Mouse (Mus musculus): ENCODE data around the gene Lrrc30.

Gene Lrrc30

GRCm38 (mm10) chr17:67632676-67633339, at the start of gene Lrrc30:
TSS of gene Lrrc30 (minus strand) at chr17:67632723.
- no peak for DNase-seq (ENCODE audit: low spot score in 2 of 2)

- DNase-seq (ENCODE audit: low spot score in 2 of 2) = no peak
Observed at GRCm38 (mm10) chr17:67681084-67681483, 48.6 kb upstream of the Lrrc30 start.

- DNase-seq (ENCODE audit: low spot score in 2 of 2) = no peak
Observed at GRCm38 (mm10) chr17:67678576-67678975, 46.1 kb upstream of the Lrrc30 start.

GRCm38 (mm10) chr17:67667981-67668380, 35.5 kb upstream of the Lrrc30 start:
- DNase-seq (ENCODE audit: low spot score in 2 of 2) = peak in 1 of 2 experiments; percentile 43

GRCm38 (mm10) chr17:67666981-67667380, 34.5 kb upstream of the Lrrc30 start:
- no peak for DNase-seq (ENCODE audit: low spot score in 2 of 2)

GRCm38 (mm10) chr17:67664299-67664698, 31.8 kb upstream of the Lrrc30 start:
- DNase-seq (ENCODE audit: low spot score in 2 of 2) = no peak

- peak; percentile 44 to 77 for DNase-seq (ENCODE audit: low spot score in 2 of 2)
Observed at GRCm38 (mm10) chr17:67651506-67651905, 19.0 kb upstream of the Lrrc30 start.

GRCm38 (mm10) chr17:67641627-67642026, 9.1 kb upstream of the Lrrc30 start:
- peak; percentile 50 to 65 for DNase-seq (ENCODE audit: low spot score in 2 of 2)

- DNase-seq (ENCODE audit: low spot score in 2 of 2) = peak; percentile 21 to 67
Observed at GRCm38 (mm10) chr17:67638119-67638810, 5.7 kb upstream of the Lrrc30 start.

- DNase-seq (ENCODE audit: low spot score in 2 of 2) = no peak
Observed at GRCm38 (mm10) chr17:67636951-67637350, 4.4 kb upstream of the Lrrc30 start.

- no peak for DNase-seq (ENCODE audit: low spot score in 2 of 2)
Observed at GRCm38 (mm10) chr17:67636304-67636703, 3.8 kb upstream of the Lrrc30 start.

GRCm38 (mm10) chr17:67629746-67630145, 2.8 kb downstream of the Lrrc30 start:
- DNase-seq (ENCODE audit: low spot score in 2 of 2) = no peak

- peak; percentile 79 to 82 for DNase-seq (ENCODE audit: low spot score in 2 of 2)
Observed at GRCm38 (mm10) chr17:67629211-67629657, 3.3 kb downstream of the Lrrc30 start.

GRCm38 (mm10) chr17:67628475-67628874, 4.0 kb downstream of the Lrrc30 start:
- DNase-seq (ENCODE audit: low spot score in 2 of 2) = no peak

- peak; percentile 67 to 79 for DNase-seq (ENCODE audit: low spot score in 2 of 2)
Observed at GRCm38 (mm10) chr17:67625431-67625830, 7.1 kb downstream of the Lrrc30 start.

GRCm38 (mm10) chr17:67619001-67619400, 13.5 kb downstream of the Lrrc30 start:
- no peak for DNase-seq (ENCODE audit: low spot score in 2 of 2)

GRCm38 (mm10) chr17:67614381-67614780, 18.1 kb downstream of the Lrrc30 start:
- no peak for DNase-seq (ENCODE audit: low spot score in 2 of 2)

GRCm38 (mm10) chr17:67612576-67612975, 19.9 kb downstream of the Lrrc30 start:
- no peak for DNase-seq (ENCODE audit: low spot score in 2 of 2)

GRCm38 (mm10) chr17:67612151-67612550, 20.4 kb downstream of the Lrrc30 start:
- DNase-seq (ENCODE audit: low spot score in 2 of 2) = no peak

GRCm38 (mm10) chr17:67604446-67604845, 28.1 kb downstream of the Lrrc30 start:
- DNase-seq (ENCODE audit: low spot score in 2 of 2) = no peak

GRCm38 (mm10) chr17:67602556-67602955, 30.0 kb downstream of the Lrrc30 start:
- DNase-seq (ENCODE audit: low spot score in 2 of 2) = peak; percentile 24 to 47

GRCm38 (mm10) chr17:67584937-67585579, 47.5 kb downstream of the Lrrc30 start:
- peak; percentile 57 to 81 for DNase-seq (ENCODE audit: low spot score in 2 of 2)

GRCm38 (mm10) chr17:67584533-67584932, 48.0 kb downstream of the Lrrc30 start:
- no peak for DNase-seq (ENCODE audit: low spot score in 2 of 2)

All from heart, adult 9 months (tissue).